Mouse (Mus musculus): ENCODE measurements around the gene Rbm18. TPM values are rescaled to one million over a fixed set of nuclear protein-coding genes. Genes with fewer than 3 reads are reported as not detected.
"Not testable (repeated sequence)": the region's sequence is repeated elsewhere in the genome, so short reads cannot be mapped to it uniquely, and the experiment has no call there.

Gene Rbm18
- polyA plus RNA-seq, 1 experiment from 2014 or later = 112 TPM

GRCm38 (mm10) chr2:36157461-36157860 is 20.9 kb upstream of the Rbm18 start:
- Histone ChIP-seq H3K9ac (replicated peaks) (no peak overlapping the region), H3K4me3 (replicated peaks) (no peak overlapping the region), H3K4me2 (no peak overlapping the region), H3K27ac (replicated peaks) (no peak overlapping the region), H3K9me3 (replicated peaks) (no peaks in the 10 kb centered on the region), H3K4me1 (0 out of 2 replicates have a peak, but pooled peaks cover 2% of the 10 kb centered on the region), H3K27me3 (replicated peaks) (no peaks in the 10 kb centered on the region), H3K36me3 (peaks cover 48% of the 10 kb centered on the region)
- ATAC-seq (ENCODE audit: low FRiP score) = no peak
- WGBS = 93% methylated on average over 1 of the region's 1 CpGs

- not testable (repeated sequence) for H3K9ac ChIP-seq (replicated peaks); ATAC-seq (ENCODE audit: low FRiP score); H3K9me3 ChIP-seq (replicated peaks); H3K4me1 ChIP-seq; H3K4me3 ChIP-seq (replicated peaks); H3K4me2 ChIP-seq; H3K27ac ChIP-seq (replicated peaks); H3K27me3 ChIP-seq (replicated peaks)
- 93% methylated on average over 4 of the region's 4 CpGs for WGBS
- peaks cover 32% of the 10 kb centered on the region for H3K36me3 ChIP-seq
Measured at GRCm38 (mm10) chr2:36152401-36152800, 15.8 kb upstream of the Rbm18 start.

- WGBS = 86% methylated on average over 7 of the region's 7 CpGs
- no peak overlapping the region for H3K4me3 ChIP-seq (replicated peaks)
- H3K27ac ChIP-seq (replicated peaks) = no peak overlapping the region
- no peak overlapping the region for H3K9ac ChIP-seq (replicated peaks)
- no peaks in the 10 kb centered on the region for H3K9me3 ChIP-seq (replicated peaks)
- no peak for ATAC-seq (ENCODE audit: low FRiP score)
- H3K4me1 ChIP-seq = no peaks in the 10 kb centered on the region
- H3K36me3 ChIP-seq = peaks cover 18% of the 10 kb centered on the region
- no peak overlapping the region for H3K4me2 ChIP-seq
- H3K27me3 ChIP-seq (replicated peaks) = no peaks in the 10 kb centered on the region
Measured at GRCm38 (mm10) chr2:36148876-36149365, 12.3 kb upstream of the Rbm18 start.

- Histone ChIP-seq H3K4me1 (peaks cover 21% of the 10 kb centered on the region), H3K4me2 (no peak overlapping the region), H3K27ac (replicated peaks) (no peak overlapping the region), H3K4me3 (replicated peaks) (no peak overlapping the region), H3K27me3 (replicated peaks) (no peaks in the 10 kb centered on the region), H3K9ac (replicated peaks) (no peak overlapping the region), H3K36me3 (peaks cover 15% of the 10 kb centered on the region), H3K9me3 (replicated peaks) (no peaks in the 10 kb centered on the region)
- no peak for ATAC-seq (ENCODE audit: low FRiP score)
- 77% methylated on average over 2 of the region's 2 CpGs for WGBS
Measured at GRCm38 (mm10) chr2:36139096-36139495, 2.5 kb upstream of the Rbm18 start.

- peak overlapping the region; percentile 89 for H3K27ac ChIP-seq (replicated peaks)
- H3K4me2 ChIP-seq = peak overlapping the region; percentile 69
- no peaks in the 10 kb centered on the region for H3K27me3 ChIP-seq (replicated peaks)
- H3K36me3 ChIP-seq = peaks cover 31% of the 10 kb centered on the region
- ATAC-seq (ENCODE audit: low FRiP score) = peak; percentile 9; the same call in 1 of the 2 replicates
- peaks cover 21% of the 10 kb centered on the region for H3K4me1 ChIP-seq
- no peaks in the 10 kb centered on the region for H3K9me3 ChIP-seq (replicated peaks)
- H3K9ac ChIP-seq (replicated peaks) = peak overlapping the region; percentile 73
- H3K4me3 ChIP-seq (replicated peaks) = peak overlapping the region; percentile 75
- WGBS = 1% methylated on average over 4 of the region's 4 CpGs
Measured at GRCm38 (mm10) chr2:36135887-36136286, 686 bp downstream of the Rbm18 start.

GRCm38 (mm10) chr2:36129051-36129450 is 7.5 kb downstream of the Rbm18 start:
- WGBS = 86% methylated on average over 3 of the region's 3 CpGs
- no peak for ATAC-seq (ENCODE audit: low FRiP score)
- Histone ChIP-seq H3K27ac (replicated peaks) (no peak overlapping the region), H3K27me3 (replicated peaks) (no peaks in the 10 kb centered on the region), H3K4me3 (replicated peaks) (no peak overlapping the region), H3K36me3 (peaks cover 72% of the 10 kb centered on the region), H3K9ac (replicated peaks) (no peak overlapping the region), H3K4me1 (0 out of 2 replicates have a peak, but pooled peaks cover 2% of the 10 kb centered on the region), H3K9me3 (replicated peaks) (no peaks in the 10 kb centered on the region), H3K4me2 (no peak overlapping the region)

GRCm38 (mm10) chr2:36127973-36128372 is 8.6 kb downstream of the Rbm18 start:
- Histone ChIP-seq H3K9ac (replicated peaks) (no peak overlapping the region), H3K27me3 (replicated peaks) (no peaks in the 10 kb centered on the region), H3K9me3 (replicated peaks) (no peaks in the 10 kb centered on the region), H3K4me1 (0 out of 2 replicates have a peak, but pooled peaks cover 2% of the 10 kb centered on the region), H3K27ac (replicated peaks) (no peak overlapping the region), H3K36me3 (peaks cover 71% of the 10 kb centered on the region), H3K4me3 (replicated peaks) (no peak overlapping the region), H3K4me2 (no peak overlapping the region)
- WGBS = 77% methylated on average over 4 of the region's 4 CpGs
- ATAC-seq (ENCODE audit: low FRiP score) = no peak

GRCm38 (mm10) chr2:36126795-36127429 is 9.7 kb downstream of the Rbm18 start:
- Histone ChIP-seq H3K36me3 (peaks cover 71% of the 10 kb centered on the region), H3K9me3 (replicated peaks) (no peaks in the 10 kb centered on the region), H3K27ac (replicated peaks) (no peak overlapping the region), H3K9ac (replicated peaks) (no peak overlapping the region), H3K4me1 (0 out of 2 replicates have a peak, but pooled peaks cover 2% of the 10 kb centered on the region), H3K4me2 (no peak overlapping the region), H3K27me3 (replicated peaks) (no peaks in the 10 kb centered on the region), H3K4me3 (replicated peaks) (no peak overlapping the region)
- no peak for ATAC-seq (ENCODE audit: low FRiP score)
- WGBS = 94% methylated on average over 9 of the region's 9 CpGs

GRCm38 (mm10) chr2:36112632-36113031 is 23.9 kb downstream of the Rbm18 start:
- ATAC-seq (ENCODE audit: low FRiP score) = no peak
- H3K9me3 ChIP-seq (replicated peaks) = no peaks in the 10 kb centered on the region
- 78% methylated on average over 3 of the region's 3 CpGs for WGBS

GRCm38 (mm10) chr2:36108615-36109014 is 28.0 kb downstream of the Rbm18 start:
- Histone ChIP-seq H3K27me3 (replicated peaks) (peaks cover 81% of the 10 kb centered on the region), H3K9me3 (replicated peaks) (no peaks in the 10 kb centered on the region), H3K27ac (replicated peaks) (no peak overlapping the region), H3K36me3 (no peaks in the 10 kb centered on the region), H3K4me1 (peaks cover 21% of the 10 kb centered on the region), H3K9ac (replicated peaks) (no peak overlapping the region), H3K4me3 (replicated peaks) (no peak overlapping the region), H3K4me2 (no peak overlapping the region)
- 7% methylated on average over 7 of the region's 7 CpGs for WGBS
- ATAC-seq (ENCODE audit: low FRiP score) = no peak

More at GRCm38 (mm10) chr2:36112632-36113031, 23.9 kb downstream of the Rbm18 start:
- Histone ChIP-seq H3K36me3 (peaks cover 20% of the 10 kb centered on the region), H3K4me1 (no peaks in the 10 kb centered on the region), H3K4me3 (replicated peaks) (no peak overlapping the region), H3K4me2 (no peak overlapping the region), H3K27ac (replicated peaks) (no peak overlapping the region), H3K27me3 (replicated peaks) (peaks cover 43% of the 10 kb centered on the region), H3K9ac (replicated peaks) (no peak overlapping the region)

GRCm38 (mm10) chr2:36104956-36105741 is 31.4 kb downstream of the Rbm18 start, which contains the start of gene Lhx6:
Gene Lhx6 (minus strand): TSS chr2:36105408.
- ATAC-seq (ENCODE audit: low FRiP score) = no peak
- no peak within 1 kb of the TSS for H3K9ac ChIP-seq (replicated peaks)

More at GRCm38 (mm10) chr2:36104956-36105741, 31.4 kb downstream of the Rbm18 start, which contains the start of gene Lhx6:
- peak within 1 kb of the TSS; percentile 34 for H3K4me3 ChIP-seq (replicated peaks)
- H3K9me3 ChIP-seq (replicated peaks) = no peaks in the 10 kb centered on the region
- H3K36me3 ChIP-seq = no peaks in the 10 kb centered on the region
- under 1% methylated on average over 55 of the region's 58 CpGs for WGBS
- H3K4me2 ChIP-seq = peak within 1 kb of the TSS; percentile 63
- H3K27me3 ChIP-seq (replicated peaks) = peaks cover 95% of the 10 kb centered on the region
- H3K4me1 ChIP-seq = peaks cover 40% of the 10 kb centered on the region
- H3K27ac ChIP-seq (replicated peaks) = no peak within 1 kb of the TSS

Data from neural tube, embryonic 15.5 days (tissue).